ENCODE assay signal across 7 mouse cellular contexts in genomic region chr4:43425648-43426380, GRCm38 (mm10). TPM values are rescaled to one million over a fixed set of nuclear protein-coding genes. Genes with fewer than 3 reads are reported as not detected.
DNase-seq lines count a peak whose midpoint lies in the region; ATAC-seq lines count a peak whose summit lies in the region.

No protein-coding gene starts in this region.

- 27% methylated on average over 20 of the region's 31 CpGs for WGBS in embryonic facial prominence, embryonic 14.5 days
- 37% methylated on average over 31 of the region's 31 CpGs for WGBS in intestine, embryonic 16.5 days
- 36% methylated on average over 31 of the region's 31 CpGs for WGBS in stomach, embryonic 15.5 days

- peaks cover 4% of the 10 kb centered on the region; the same call in 1 of the 2 replicates for H3K4me1 ChIP-seq in embryonic facial prominence, embryonic 14.5 days (ENCODE audit: control insufficient read depth, insufficient read depth, low read length)
- H3K4me1 ChIP-seq in intestine, embryonic 16.5 days (ENCODE audit: control insufficient read depth, insufficient read depth, low read length), result peaks cover 22% of the 10 kb centered on the region
- H3K4me1 ChIP-seq in stomach, embryonic 15.5 days, result peaks cover 28% of the 10 kb centered on the region

- H3K4me3 ChIP-seq in embryonic facial prominence, embryonic 14.5 days (ENCODE audit: low read depth, low read length), result no peak overlapping the region
- peak overlapping the region; percentile 14; the same call in 1 of the 2 replicates for H3K4me3 ChIP-seq in intestine, embryonic 16.5 days (ENCODE audit: low read length)
- peak overlapping the region; percentile 10; the same call in 1 of the 2 replicates for H3K4me3 ChIP-seq in stomach, embryonic 15.5 days (replicated peaks)

- ATAC-seq in embryonic facial prominence, embryonic 14.5 days (ENCODE audit: low read depth), result peak; percentile 17; the same call in 1 of the 2 replicates
- peak; percentile 39; the same call in 1 of the 2 replicates for ATAC-seq in intestine, embryonic 16.5 days
- peak; percentile 50; the same call in 1 of the 2 replicates for ATAC-seq in stomach, embryonic 15.5 days (ENCODE audit: insufficient read depth, low FRiP score, low read depth)
- ATAC-seq in erythroid progenitor cell, adult 5-6 weeks (replicated peaks; ENCODE audit: low FRiP score, poor library complexity, severe bottlenecking), result no peak

- no peaks in the 10 kb centered on the region for H3K9me3 ChIP-seq in embryonic facial prominence, embryonic 14.5 days (ENCODE audit: control insufficient read depth, low read length)
- no peaks in the 10 kb centered on the region for H3K9me3 ChIP-seq in intestine, embryonic 16.5 days (ENCODE audit: control insufficient read depth, low read length)
- H3K9me3 ChIP-seq in stomach, embryonic 15.5 days, result no peaks in the 10 kb centered on the region

- H3K4me2 ChIP-seq in embryonic facial prominence, embryonic 14.5 days (ENCODE audit: low read depth, low read length), result peak overlapping the region; percentile 26
- peak overlapping the region; percentile 36 for H3K4me2 ChIP-seq in intestine, embryonic 16.5 days (ENCODE audit: low read depth, low read length)
- H3K4me2 ChIP-seq in stomach, embryonic 15.5 days, result peak overlapping the region; percentile 46

- DNase-seq in kidney, postnatal 10 days, result peak; percentile 30
- DNase-seq in kidney, postnatal 25 days, result no peak
- no peak for DNase-seq in embryonic facial prominence, embryonic 14.5 days (ENCODE audit: low spot score)
- no peak for DNase-seq in gastrocnemius, postnatal 36 days

- H3K27me3 ChIP-seq in embryonic facial prominence, embryonic 14.5 days (replicated peaks; ENCODE audit: control insufficient read depth, insufficient read depth, low read length), result peaks cover 50% of the 10 kb centered on the region
- peaks cover 3% of the 10 kb centered on the region; the same call in 1 of the 2 replicates for H3K27me3 ChIP-seq in intestine, embryonic 16.5 days (replicated peaks; ENCODE audit: control insufficient read depth, insufficient read depth, low read length)
- H3K27me3 ChIP-seq in stomach, embryonic 15.5 days (replicated peaks), result peaks cover 17% of the 10 kb centered on the region

- no peak overlapping the region for H3K27ac ChIP-seq in embryonic facial prominence, embryonic 14.5 days (replicated peaks; ENCODE audit: low read depth, low read length)
- H3K27ac ChIP-seq in intestine, embryonic 16.5 days (ENCODE audit: low read length), result no peak overlapping the region
- H3K27ac ChIP-seq in stomach, embryonic 15.5 days, result no peak overlapping the region

- intact Hi-C loops in gastrocnemius, postnatal 36 days (cut with DNase I), result no loop called here

- H3K36me3 ChIP-seq in embryonic facial prominence, embryonic 14.5 days (ENCODE audit: control insufficient read depth, insufficient read depth, low read length), result peaks cover 56% of the 10 kb centered on the region
- peaks cover 36% of the 10 kb centered on the region for H3K36me3 ChIP-seq in intestine, embryonic 16.5 days (ENCODE audit: control insufficient read depth, insufficient read depth, low read length)
- peaks cover 30% of the 10 kb centered on the region for H3K36me3 ChIP-seq in stomach, embryonic 15.5 days

- peak overlapping the region; percentile 8; the same call in 1 of the 2 replicates for H3K9ac ChIP-seq in embryonic facial prominence, embryonic 14.5 days (ENCODE audit: low read depth, low read length)
- peak overlapping the region; percentile 43 for H3K9ac ChIP-seq in intestine, embryonic 16.5 days (ENCODE audit: low read depth, low read length)
- no peak overlapping the region for H3K9ac ChIP-seq in stomach, embryonic 15.5 days

RNA-seq across cellular contexts. Expression of gene Fam166b, which starts 3.1 kb away (rescaled TPM):
- 0.22 and 0.33 TPM in 2 replicates for polyA plus RNA-seq in embryonic facial prominence, embryonic 14.5 days (2014; fragmentation: Nextera tagmentation; extraction: Ambion mirVana)
- polyA plus RNA-seq in intestine, embryonic 16.5 days (2015; fragmentation: Nextera tagmentation; extraction: Ambion mirVana), result 0.10 and 0.24 TPM in 2 replicates
- polyA plus RNA-seq in stomach, embryonic 15.5 days (2015; fragmentation: Nextera tagmentation; extraction: Ambion mirVana), result 0.22 TPM in 1 of 2 replicates, not detected in the other
- not detected in 2 replicates for total RNA-seq in erythroid progenitor cell, adult 5-6 weeks (2015; ENCODE audit: low replicate concordance)
- total RNA-seq in erythroid progenitor cell, adult 5-6 weeks (2017; ENCODE audit: low replicate concordance), result not detected in 2 replicates
- total RNA-seq in gastrocnemius, postnatal 36 days (2021), result not detected

RNA-seq across cellular contexts. Expression of gene Tesk1, which starts 15.9 kb away (rescaled TPM):
- 13.2 and 14.8 TPM in 2 replicates for polyA plus RNA-seq in embryonic facial prominence, embryonic 14.5 days (2014; fragmentation: Nextera tagmentation; extraction: Ambion mirVana)
- 1.7 and 2.2 TPM in 2 replicates for polyA plus RNA-seq in intestine, embryonic 16.5 days (2015; fragmentation: Nextera tagmentation; extraction: Ambion mirVana)
- 6.2 and 7.4 TPM in 2 replicates for polyA plus RNA-seq in stomach, embryonic 15.5 days (2015; fragmentation: Nextera tagmentation; extraction: Ambion mirVana)
- total RNA-seq in erythroid progenitor cell, adult 5-6 weeks (2015; ENCODE audit: low replicate concordance), result 0.84 and 2.5 TPM in 2 replicates
- total RNA-seq in erythroid progenitor cell, adult 5-6 weeks (2017; ENCODE audit: low replicate concordance), result 0.23 and 0.77 TPM in 2 replicates
- total RNA-seq in gastrocnemius, postnatal 36 days (2021), result 10 to 100 TPM; 49.1 to 50.0 TPM

RNA-seq across cellular contexts. Expression of gene Cd72, which starts 28.6 kb away (rescaled TPM):
- polyA plus RNA-seq in embryonic facial prominence, embryonic 14.5 days (2014; fragmentation: Nextera tagmentation; extraction: Ambion mirVana), result 2.9 and 3.9 TPM in 2 replicates
- polyA plus RNA-seq in intestine, embryonic 16.5 days (2015; fragmentation: Nextera tagmentation; extraction: Ambion mirVana), result 2.5 and 2.6 TPM in 2 replicates
- polyA plus RNA-seq in stomach, embryonic 15.5 days (2015; fragmentation: Nextera tagmentation; extraction: Ambion mirVana), result 3.3 and 5.2 TPM in 2 replicates
- total RNA-seq in erythroid progenitor cell, adult 5-6 weeks (2015; ENCODE audit: low replicate concordance), result 17.2 and 22.3 TPM in 2 replicates
- total RNA-seq in erythroid progenitor cell, adult 5-6 weeks (2017; ENCODE audit: low replicate concordance), result 23.1 and 23.5 TPM in 2 replicates
- not detected for total RNA-seq in gastrocnemius, postnatal 36 days (2021)

RNA-seq across cellular contexts. Expression of gene Rusc2, which starts 44.0 kb away (rescaled TPM):
- 11.3 and 11.5 TPM in 2 replicates for polyA plus RNA-seq in embryonic facial prominence, embryonic 14.5 days (2014; fragmentation: Nextera tagmentation; extraction: Ambion mirVana)
- polyA plus RNA-seq in intestine, embryonic 16.5 days (2015; fragmentation: Nextera tagmentation; extraction: Ambion mirVana), result 11.8 and 13.0 TPM in 2 replicates
- 16.3 and 17.2 TPM in 2 replicates for polyA plus RNA-seq in stomach, embryonic 15.5 days (2015; fragmentation: Nextera tagmentation; extraction: Ambion mirVana)
- total RNA-seq in erythroid progenitor cell, adult 5-6 weeks (2015; ENCODE audit: low replicate concordance), result not detected in 2 replicates
- total RNA-seq in erythroid progenitor cell, adult 5-6 weeks (2017; ENCODE audit: low replicate concordance), result not detected in 2 replicates
- total RNA-seq in gastrocnemius, postnatal 36 days (2021), result 10 to 100 TPM; 20.8 to 23.3 TPM

RNA-seq across cellular contexts. Expression of gene Sit1, which starts 57.7 kb away (rescaled TPM):
- polyA plus RNA-seq in embryonic facial prominence, embryonic 14.5 days (2014; fragmentation: Nextera tagmentation; extraction: Ambion mirVana), result not detected in 2 replicates
- not detected in 2 replicates for polyA plus RNA-seq in intestine, embryonic 16.5 days (2015; fragmentation: Nextera tagmentation; extraction: Ambion mirVana)
- not detected in 2 replicates for polyA plus RNA-seq in stomach, embryonic 15.5 days (2015; fragmentation: Nextera tagmentation; extraction: Ambion mirVana)
- not detected in 2 replicates for total RNA-seq in erythroid progenitor cell, adult 5-6 weeks (2015; ENCODE audit: low replicate concordance)
- 3.2 TPM in 1 of 2 replicates, not detected in the other for total RNA-seq in erythroid progenitor cell, adult 5-6 weeks (2017; ENCODE audit: low replicate concordance)
- total RNA-seq in gastrocnemius, postnatal 36 days (2021), result not detected
